Mouse (Mus musculus): ENCODE results near the gene St3gal5. TPM values are rescaled to one million over a fixed set of nuclear protein-coding genes. Genes with fewer than 3 reads are reported as not detected.
"Not testable (repeated sequence)": the region's sequence is repeated elsewhere in the genome, so short reads cannot be mapped to it uniquely, and the experiment has no call there.

The St3gal5 gene
- 39.1 and 40.0 TPM in 2 replicates for polyA plus RNA-seq (2016; fragmentation: Nextera tagmentation; extraction: Ambion mirVana)

- DNase-seq (ENCODE audit: low spot score), result peak; percentile 94
- WGBS, result under 1% methylated on average over 81 of the region's 81 CpGs
- Histone ChIP-seq H3K27ac (replicated peaks) (peak within 1 kb of the TSS; percentile 93), H3K9me3 (replicated peaks) (no peaks in the 10 kb centered on the region), H3K27me3 (ENCODE audit: low read depth, poor library complexity, severe bottlenecking) (no peaks in the 10 kb centered on the region), H3K36me3 (no peaks in the 10 kb centered on the region), H3K4me3 (peak within 1 kb of the TSS; percentile 81), H3K4me1 (peaks cover 42% of the 10 kb centered on the region)
These were observed at the start of gene St3gal5 for GRCm38 (mm10) chr6:72097181-72097995. Gene St3gal5 (plus strand): TSS chr6:72097592.

GRCm38 (mm10) chr6:72048643-72049042, 48.7 kb upstream of the St3gal5 start:
- H3K4me1 ChIP-seq, result no peaks in the 10 kb centered on the region
- no peaks in the 10 kb centered on the region for H3K27me3 ChIP-seq (ENCODE audit: low read depth, poor library complexity, severe bottlenecking)
- WGBS, result 92% methylated on average over 5 of the region's 5 CpGs
- H3K36me3 ChIP-seq, result no peaks in the 10 kb centered on the region
- H3K27ac ChIP-seq (replicated peaks), result no peak overlapping the region
- H3K4me3 ChIP-seq, result no peak overlapping the region
- no peaks in the 10 kb centered on the region for H3K9me3 ChIP-seq (replicated peaks)
- DNase-seq (ENCODE audit: low spot score), result no peak

- 79% methylated on average over 6 of the region's 6 CpGs for WGBS
- H3K9me3 ChIP-seq (replicated peaks), result no peaks in the 10 kb centered on the region
- no peak overlapping the region for H3K27ac ChIP-seq (replicated peaks)
- no peak overlapping the region for H3K4me3 ChIP-seq
- H3K27me3 ChIP-seq (ENCODE audit: low read depth, poor library complexity, severe bottlenecking), result no peaks in the 10 kb centered on the region
- H3K36me3 ChIP-seq, result no peaks in the 10 kb centered on the region
- H3K4me1 ChIP-seq, result no peaks in the 10 kb centered on the region
- no peak for DNase-seq (ENCODE audit: low spot score)
These were observed 47.5 kb upstream of the St3gal5 start for GRCm38 (mm10) chr6:72049941-72050340.

- WGBS, result 83% methylated on average over 7 of the region's 7 CpGs
- Histone ChIP-seq H3K36me3 (no peaks in the 10 kb centered on the region), H3K27ac (replicated peaks) (no peak overlapping the region), H3K27me3 (ENCODE audit: low read depth, poor library complexity, severe bottlenecking) (no peaks in the 10 kb centered on the region), H3K9me3 (replicated peaks) (no peaks in the 10 kb centered on the region), H3K4me1 (no peaks in the 10 kb centered on the region), H3K4me3 (no peak overlapping the region)
- no peak for DNase-seq (ENCODE audit: low spot score)
These were observed 46.6 kb upstream of the St3gal5 start for GRCm38 (mm10) chr6:72050827-72051226.

- no peak overlapping the region for H3K4me3 ChIP-seq
- H3K27ac ChIP-seq (replicated peaks), result no peak overlapping the region
- no peaks in the 10 kb centered on the region for H3K4me1 ChIP-seq
- H3K9me3 ChIP-seq (replicated peaks), result no peaks in the 10 kb centered on the region
- H3K36me3 ChIP-seq, result no peaks in the 10 kb centered on the region
- 81% methylated on average over 2 of the region's 2 CpGs for WGBS
- no peaks in the 10 kb centered on the region for H3K27me3 ChIP-seq (ENCODE audit: low read depth, poor library complexity, severe bottlenecking)
- DNase-seq (ENCODE audit: low spot score), result no peak
These were observed 46.1 kb upstream of the St3gal5 start for GRCm38 (mm10) chr6:72051247-72051646.

GRCm38 (mm10) chr6:72051757-72052156, 45.6 kb upstream of the St3gal5 start:
- Histone ChIP-seq H3K27me3 (ENCODE audit: low read depth, poor library complexity, severe bottlenecking) (no peaks in the 10 kb centered on the region), H3K4me1 (no peaks in the 10 kb centered on the region), H3K9me3 (replicated peaks) (no peaks in the 10 kb centered on the region), H3K27ac (replicated peaks) (no peak overlapping the region), H3K4me3 (no peak overlapping the region), H3K36me3 (no peaks in the 10 kb centered on the region)
- no peak for DNase-seq (ENCODE audit: low spot score)
- WGBS, result 68% methylated on average over 6 of the region's 6 CpGs

GRCm38 (mm10) chr6:72056548-72056947, 40.8 kb upstream of the St3gal5 start:
- Histone ChIP-seq H3K27ac (replicated peaks) (no peak overlapping the region), H3K9me3 (replicated peaks) (no peaks in the 10 kb centered on the region), H3K27me3 (ENCODE audit: low read depth, poor library complexity, severe bottlenecking) (no peaks in the 10 kb centered on the region), H3K4me1 (peaks cover 3% of the 10 kb centered on the region; the same call in 1 of the 2 replicates), H3K36me3 (no peaks in the 10 kb centered on the region), H3K4me3 (no peak overlapping the region)
- WGBS, result 81% methylated on average over 2 of the region's 2 CpGs
- DNase-seq (ENCODE audit: low spot score), result no peak

GRCm38 (mm10) chr6:72058398-72058889, 38.9 kb upstream of the St3gal5 start:
- no peaks in the 10 kb centered on the region for H3K27me3 ChIP-seq (ENCODE audit: low read depth, poor library complexity, severe bottlenecking)
- no peak for DNase-seq (ENCODE audit: low spot score)
- no peak overlapping the region for H3K4me3 ChIP-seq
- H3K4me1 ChIP-seq, result peaks cover 3% of the 10 kb centered on the region; the same call in 1 of the 2 replicates
- no peaks in the 10 kb centered on the region for H3K36me3 ChIP-seq
- H3K9me3 ChIP-seq (replicated peaks), result no peaks in the 10 kb centered on the region
- H3K27ac ChIP-seq (replicated peaks), result no peak overlapping the region
- WGBS, result 88% methylated on average over 9 of the region's 9 CpGs

- not testable (repeated sequence) for H3K27me3 ChIP-seq (ENCODE audit: low read depth, poor library complexity, severe bottlenecking); H3K9me3 ChIP-seq (replicated peaks); DNase-seq (ENCODE audit: low spot score); H3K4me3 ChIP-seq; H3K4me1 ChIP-seq; H3K27ac ChIP-seq (replicated peaks); H3K36me3 ChIP-seq
- 65% methylated on average over 10 of the region's 10 CpGs for WGBS
These were observed 36.7 kb upstream of the St3gal5 start for GRCm38 (mm10) chr6:72060677-72061076.

- H3K27me3 ChIP-seq (ENCODE audit: low read depth, poor library complexity, severe bottlenecking), result no peaks in the 10 kb centered on the region
- H3K36me3 ChIP-seq, result no peaks in the 10 kb centered on the region
- H3K4me3 ChIP-seq, result no peak overlapping the region
- no peaks in the 10 kb centered on the region for H3K9me3 ChIP-seq (replicated peaks)
- H3K4me1 ChIP-seq, result peaks cover 3% of the 10 kb centered on the region; the same call in 1 of the 2 replicates
- no peak overlapping the region for H3K27ac ChIP-seq (replicated peaks)
- WGBS, result 82% methylated on average over 6 of the region's 6 CpGs
- no peak for DNase-seq (ENCODE audit: low spot score)
These were observed 33.7 kb upstream of the St3gal5 start for GRCm38 (mm10) chr6:72063718-72064117.

GRCm38 (mm10) chr6:72065988-72066387, 31.4 kb upstream of the St3gal5 start:
- Histone ChIP-seq H3K27me3 (ENCODE audit: low read depth, poor library complexity, severe bottlenecking) (no peaks in the 10 kb centered on the region), H3K9me3 (replicated peaks) (no peaks in the 10 kb centered on the region), H3K36me3 (no peaks in the 10 kb centered on the region), H3K4me3 (no peak overlapping the region), H3K4me1 (no peaks in the 10 kb centered on the region), H3K27ac (replicated peaks) (no peak overlapping the region)
- WGBS, result 78% methylated on average over 10 of the region's 10 CpGs
- DNase-seq (ENCODE audit: low spot score), result no peak

GRCm38 (mm10) chr6:72068436-72068835, 29.0 kb upstream of the St3gal5 start:
- no peak for DNase-seq (ENCODE audit: low spot score)
- Histone ChIP-seq H3K4me1 (no peaks in the 10 kb centered on the region), H3K27me3 (ENCODE audit: low read depth, poor library complexity, severe bottlenecking) (no peaks in the 10 kb centered on the region), H3K9me3 (replicated peaks) (no peaks in the 10 kb centered on the region), H3K27ac (replicated peaks) (no peak overlapping the region), H3K4me3 (no peak overlapping the region), H3K36me3 (no peaks in the 10 kb centered on the region)
- WGBS, result 94% methylated on average over 4 of the region's 4 CpGs

- H3K4me1 ChIP-seq, result no peaks in the 10 kb centered on the region
- H3K9me3 ChIP-seq (replicated peaks), result no peaks in the 10 kb centered on the region
- H3K27me3 ChIP-seq (ENCODE audit: low read depth, poor library complexity, severe bottlenecking), result no peaks in the 10 kb centered on the region
- H3K27ac ChIP-seq (replicated peaks), result no peak overlapping the region
- H3K36me3 ChIP-seq, result no peaks in the 10 kb centered on the region
- 93% methylated on average over 5 of the region's 5 CpGs for WGBS
- DNase-seq (ENCODE audit: low spot score), result no peak
- H3K4me3 ChIP-seq, result no peak overlapping the region
These were observed 26.0 kb upstream of the St3gal5 start for GRCm38 (mm10) chr6:72071281-72071870.
